Mouse (Mus musculus): ENCODE measurements around the gene Spns3. TPM values are rescaled to one million over a fixed set of nuclear protein-coding genes. Genes with fewer than 3 reads are reported as not detected.
"Not testable (repeated sequence)": the region's sequence is repeated elsewhere in the genome, so short reads cannot be mapped to it uniquely, and the experiment has no call there.

The Spns3 gene
- polyA plus RNA-seq, 1 experiment from 2014 or later: not detected

GRCm38 (mm10) chr11:72547181-72547580, 3.1 kb downstream of the Spns3 start:
- no peak overlapping the region for H3K4me2 ChIP-seq
- no peak for ATAC-seq (ENCODE audit: low FRiP score)
- no peaks in the 10 kb centered on the region for H3K27me3 ChIP-seq
- H3K4me3 ChIP-seq (replicated peaks): no peak overlapping the region
- H3K9me3 ChIP-seq: no peaks in the 10 kb centered on the region
- no peak overlapping the region for H3K27ac ChIP-seq
- H3K36me3 ChIP-seq (replicated peaks): no peaks in the 10 kb centered on the region
- H3K9ac ChIP-seq: no peak overlapping the region
- H3K4me1 ChIP-seq: no peaks in the 10 kb centered on the region
- 78% methylated on average over 3 of the region's 3 CpGs for WGBS

GRCm38 (mm10) chr11:72544716-72545115, 5.6 kb downstream of the Spns3 start:
- 78% methylated on average over 7 of the region's 7 CpGs for WGBS
- no peak overlapping the region for H3K9ac ChIP-seq
- no peaks in the 10 kb centered on the region for H3K4me1 ChIP-seq
- no peak overlapping the region for H3K4me3 ChIP-seq (replicated peaks)
- H3K27ac ChIP-seq: no peak overlapping the region
- no peaks in the 10 kb centered on the region for H3K9me3 ChIP-seq
- no peaks in the 10 kb centered on the region; the same call in 1 of the 2 replicates for H3K27me3 ChIP-seq
- H3K4me2 ChIP-seq: no peak overlapping the region
- no peak for ATAC-seq (ENCODE audit: low FRiP score)
- H3K36me3 ChIP-seq (replicated peaks): no peaks in the 10 kb centered on the region

GRCm38 (mm10) chr11:72543692-72544091, 6.6 kb downstream of the Spns3 start:
- not testable (repeated sequence) for H3K9ac ChIP-seq; H3K4me2 ChIP-seq; H3K27ac ChIP-seq; H3K9me3 ChIP-seq; H3K4me3 ChIP-seq (replicated peaks); ATAC-seq (ENCODE audit: low FRiP score); H3K36me3 ChIP-seq (replicated peaks); H3K27me3 ChIP-seq; H3K4me1 ChIP-seq
- 92% methylated on average over 1 of the region's 1 CpGs for WGBS

GRCm38 (mm10) chr11:72542586-72542985, 7.7 kb downstream of the Spns3 start:
- 85% methylated on average over 1 of the region's 1 CpGs for WGBS
- H3K4me2 ChIP-seq: no peak overlapping the region
- ATAC-seq (ENCODE audit: low FRiP score): no peak

GRCm38 (mm10) chr11:72541928-72542327, 8.4 kb downstream of the Spns3 start:
- Histone ChIP-seq H3K4me2 (no peak overlapping the region), H3K4me3 (replicated peaks) (no peak overlapping the region), H3K36me3 (replicated peaks) (no peaks in the 10 kb centered on the region), H3K9ac (no peak overlapping the region), H3K27me3 (no peaks in the 10 kb centered on the region; the same call in 1 of the 2 replicates), H3K4me1 (no peaks in the 10 kb centered on the region), H3K27ac (no peak overlapping the region), H3K9me3 (no peaks in the 10 kb centered on the region)
- no peak for ATAC-seq (ENCODE audit: low FRiP score)
- WGBS: 69% methylated on average over 10 of the region's 10 CpGs

More at GRCm38 (mm10) chr11:72542586-72542985, 7.7 kb downstream of the Spns3 start:
- H3K27me3 ChIP-seq: no peaks in the 10 kb centered on the region; the same call in 1 of the 2 replicates
- H3K4me1 ChIP-seq: no peaks in the 10 kb centered on the region
- no peak overlapping the region for H3K9ac ChIP-seq
- H3K4me3 ChIP-seq (replicated peaks): no peak overlapping the region
- H3K27ac ChIP-seq: no peak overlapping the region
- no peaks in the 10 kb centered on the region for H3K36me3 ChIP-seq (replicated peaks)
- H3K9me3 ChIP-seq: no peaks in the 10 kb centered on the region

GRCm38 (mm10) chr11:72540437-72540836, 9.9 kb downstream of the Spns3 start:
- Histone ChIP-seq H3K4me3 (replicated peaks) (no peak overlapping the region), H3K27me3 (no peaks in the 10 kb centered on the region; the same call in 1 of the 2 replicates), H3K27ac (no peak overlapping the region), H3K9ac (no peak overlapping the region), H3K9me3 (0 out of 2 replicates have a peak, but pooled peaks cover 3% of the 10 kb centered on the region), H3K36me3 (replicated peaks) (no peaks in the 10 kb centered on the region), H3K4me2 (no peak overlapping the region), H3K4me1 (no peaks in the 10 kb centered on the region)
- no peak for ATAC-seq (ENCODE audit: low FRiP score)
- 89% methylated on average over 6 of the region's 6 CpGs for WGBS

GRCm38 (mm10) chr11:72538811-72539210, 11.5 kb downstream of the Spns3 start:
- Histone ChIP-seq H3K4me3 (replicated peaks) (no peak overlapping the region), H3K9me3 (0 out of 2 replicates have a peak, but pooled peaks cover 5% of the 10 kb centered on the region), H3K4me2 (no peak overlapping the region), H3K27me3 (no peaks in the 10 kb centered on the region; the same call in 1 of the 2 replicates), H3K27ac (no peak overlapping the region), H3K36me3 (replicated peaks) (no peaks in the 10 kb centered on the region), H3K4me1 (no peaks in the 10 kb centered on the region), H3K9ac (no peak overlapping the region)
- ATAC-seq (ENCODE audit: low FRiP score): no peak
- WGBS: 89% methylated on average over 7 of the region's 7 CpGs

GRCm38 (mm10) chr11:72538037-72538755, 12.1 kb downstream of the Spns3 start:
- Histone ChIP-seq H3K27me3 (no peaks in the 10 kb centered on the region; the same call in 1 of the 2 replicates), H3K4me2 (no peak overlapping the region), H3K36me3 (replicated peaks) (no peaks in the 10 kb centered on the region), H3K27ac (no peak overlapping the region), H3K4me1 (no peaks in the 10 kb centered on the region), H3K4me3 (replicated peaks) (no peak overlapping the region), H3K9me3 (0 out of 2 replicates have a peak, but pooled peaks cover 5% of the 10 kb centered on the region), H3K9ac (no peak overlapping the region)
- WGBS: 71% methylated on average over 8 of the region's 8 CpGs
- no peak for ATAC-seq (ENCODE audit: low FRiP score)

- no peak overlapping the region for H3K9ac ChIP-seq
- H3K27me3 ChIP-seq: no peaks in the 10 kb centered on the region; the same call in 1 of the 2 replicates
- no peak for ATAC-seq (ENCODE audit: low FRiP score)
- no peak overlapping the region for H3K27ac ChIP-seq
- H3K36me3 ChIP-seq (replicated peaks): no peaks in the 10 kb centered on the region
- H3K9me3 ChIP-seq: 0 out of 2 replicates have a peak, but pooled peaks cover 5% of the 10 kb centered on the region
- 93% methylated on average over 2 of the region's 2 CpGs for WGBS
- H3K4me1 ChIP-seq: no peaks in the 10 kb centered on the region
- H3K4me2 ChIP-seq: no peak overlapping the region
- no peak overlapping the region for H3K4me3 ChIP-seq (replicated peaks)
Measured at GRCm38 (mm10) chr11:72537503-72537902, 12.8 kb downstream of the Spns3 start.

GRCm38 (mm10) chr11:72535519-72535918, 14.8 kb downstream of the Spns3 start:
- Histone ChIP-seq H3K27me3 (no peaks in the 10 kb centered on the region; the same call in 1 of the 2 replicates), H3K27ac (no peak overlapping the region), H3K4me3 (replicated peaks) (no peak overlapping the region), H3K4me1 (no peaks in the 10 kb centered on the region), H3K9me3 (0 out of 2 replicates have a peak, but pooled peaks cover 5% of the 10 kb centered on the region), H3K9ac (no peak overlapping the region), H3K4me2 (no peak overlapping the region), H3K36me3 (replicated peaks) (no peaks in the 10 kb centered on the region)
- 88% methylated on average over 3 of the region's 3 CpGs for WGBS
- ATAC-seq (ENCODE audit: low FRiP score): no peak

- Histone ChIP-seq H3K27ac (no peak overlapping the region), H3K4me3 (replicated peaks) (no peak overlapping the region), H3K9me3 (0 out of 2 replicates have a peak, but pooled peaks cover 5% of the 10 kb centered on the region), H3K27me3 (no peaks in the 10 kb centered on the region), H3K4me1 (no peaks in the 10 kb centered on the region), H3K4me2 (no peak overlapping the region), H3K9ac (no peak overlapping the region), H3K36me3 (replicated peaks) (no peaks in the 10 kb centered on the region)
- no peak for ATAC-seq (ENCODE audit: low FRiP score)
- 90% methylated on average over 3 of the region's 3 CpGs for WGBS
Measured at GRCm38 (mm10) chr11:72532890-72533289, 17.4 kb downstream of the Spns3 start.

- ATAC-seq (ENCODE audit: low FRiP score): no peak
- no peak overlapping the region for H3K4me2 ChIP-seq
- no peaks in the 10 kb centered on the region for H3K36me3 ChIP-seq (replicated peaks)
- WGBS: 92% methylated on average over 1 of the region's 1 CpGs
- H3K4me3 ChIP-seq (replicated peaks): no peak overlapping the region
- H3K9ac ChIP-seq: no peak overlapping the region
- 0 out of 2 replicates have a peak, but pooled peaks cover 5% of the 10 kb centered on the region for H3K9me3 ChIP-seq
- H3K27me3 ChIP-seq: no peaks in the 10 kb centered on the region
- no peak overlapping the region for H3K27ac ChIP-seq
- no peaks in the 10 kb centered on the region for H3K4me1 ChIP-seq
Measured at GRCm38 (mm10) chr11:72531632-72532031, 18.7 kb downstream of the Spns3 start.

- H3K36me3 ChIP-seq (replicated peaks): no peaks in the 10 kb centered on the region
- ATAC-seq (ENCODE audit: low FRiP score): no peak
- no peak overlapping the region for H3K4me2 ChIP-seq
- 89% methylated on average over 5 of the region's 5 CpGs for WGBS
- no peaks in the 10 kb centered on the region for H3K27me3 ChIP-seq
- no peaks in the 10 kb centered on the region for H3K4me1 ChIP-seq
- no peak overlapping the region for H3K4me3 ChIP-seq (replicated peaks)
- H3K9me3 ChIP-seq: 0 out of 2 replicates have a peak, but pooled peaks cover 5% of the 10 kb centered on the region
- no peak overlapping the region for H3K9ac ChIP-seq
- H3K27ac ChIP-seq: no peak overlapping the region
Measured at GRCm38 (mm10) chr11:72531144-72531543, 19.2 kb downstream of the Spns3 start.
